Mouse (Mus musculus): ENCODE data around the gene Rap1b. TPM values are rescaled to one million over a fixed set of nuclear protein-coding genes. Genes with fewer than 3 reads are reported as not detected.

Gene Rap1b
- total RNA-seq, 2 experiments from 2014 or later: 48.1 to 52.0 TPM

DNA sequence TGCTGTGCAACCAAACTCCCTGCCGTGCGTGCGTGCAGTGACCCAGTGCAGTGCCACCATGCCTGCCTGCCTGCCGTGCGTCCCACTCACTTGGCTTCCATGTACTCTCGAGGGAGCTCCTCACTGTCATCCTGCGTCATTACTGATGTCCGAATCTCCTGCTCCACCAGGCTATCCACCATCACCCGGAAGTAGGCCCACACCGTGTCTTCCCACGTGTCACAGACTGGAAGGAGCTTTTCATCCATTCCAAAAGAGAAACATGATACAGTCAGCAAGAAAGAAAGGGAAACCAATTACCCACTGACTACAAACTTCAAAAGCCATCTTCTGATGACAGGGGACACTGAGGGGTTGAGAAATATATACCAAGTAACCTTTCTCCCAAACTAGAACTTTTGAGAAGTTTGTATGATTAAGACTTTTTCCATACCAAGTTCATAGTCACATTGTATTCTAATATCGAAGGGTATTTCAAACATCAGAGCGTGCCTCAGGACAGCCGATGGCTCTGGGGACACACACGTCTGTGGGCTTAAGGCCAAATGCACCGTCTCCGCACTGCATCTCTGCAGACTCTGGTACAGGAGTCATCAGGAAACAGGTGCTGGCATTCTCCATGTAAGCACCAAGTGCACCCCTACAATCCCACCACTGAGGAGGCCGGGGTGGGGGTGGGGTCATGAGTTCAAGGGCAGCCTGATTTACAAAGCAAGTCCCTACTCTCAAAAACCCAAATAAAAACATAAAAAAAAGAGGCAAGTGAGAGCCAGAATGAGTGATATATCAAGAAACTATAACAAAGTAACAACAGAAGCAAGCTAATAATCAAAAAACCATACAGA is 75.3 kb downstream of the Rap1b start:
- no peak for DNase-seq

- no peak for DNase-seq
These were observed 76.1 kb downstream of the Rap1b start for GRCm38 (mm10) chr10:117769541-117770285.

- no peak for DNase-seq
These were observed 77.7 kb downstream of the Rap1b start for GRCm38 (mm10) chr10:117768141-117768440.

DNA sequence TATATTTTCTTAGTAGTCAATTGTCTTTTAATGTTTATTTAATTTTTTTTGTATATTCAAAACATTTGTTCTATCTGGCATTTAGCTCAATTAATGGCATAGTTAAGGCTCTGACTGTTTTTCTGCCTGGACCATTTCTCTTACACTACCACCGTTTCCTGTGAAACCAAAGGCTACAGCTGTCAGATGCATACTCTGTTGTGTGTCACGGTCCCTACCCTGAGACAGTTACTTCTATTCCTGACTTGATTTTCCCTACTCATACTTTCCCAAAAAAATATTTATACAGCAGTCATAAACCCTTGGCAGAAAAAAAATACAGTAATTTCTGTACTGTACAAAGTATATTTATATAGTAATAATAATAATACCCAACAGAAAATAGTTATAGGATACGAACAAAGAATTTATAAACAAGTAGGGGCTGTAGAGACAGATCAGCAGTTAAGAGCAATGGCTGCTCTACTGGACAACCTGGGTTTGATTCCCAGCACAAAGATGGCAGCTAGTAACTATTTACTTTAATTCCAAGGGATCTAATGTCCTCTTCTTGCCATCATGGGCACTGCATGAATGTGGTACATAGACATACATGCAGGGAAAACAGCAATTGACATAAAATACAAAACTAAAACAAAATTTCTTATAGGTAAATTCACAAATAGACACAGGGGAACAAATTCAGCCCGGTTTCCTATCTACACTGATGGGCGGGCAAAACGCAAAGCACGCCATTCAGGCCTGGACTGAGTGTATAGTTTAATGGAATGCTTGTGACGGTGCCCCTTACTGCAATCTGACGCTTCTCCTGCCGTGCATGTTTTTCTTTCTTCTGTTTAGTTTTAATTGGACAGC is 78.3 kb downstream of the Rap1b start:
- DNase-seq: no peak

GRCm38 (mm10) chr10:117766896-117767160 is 79.0 kb downstream of the Rap1b start:
- no peak for DNase-seq

GRCm38 (mm10) chr10:117766111-117766895 is 79.5 kb downstream of the Rap1b start:
- DNase-seq: no peak

DNA sequence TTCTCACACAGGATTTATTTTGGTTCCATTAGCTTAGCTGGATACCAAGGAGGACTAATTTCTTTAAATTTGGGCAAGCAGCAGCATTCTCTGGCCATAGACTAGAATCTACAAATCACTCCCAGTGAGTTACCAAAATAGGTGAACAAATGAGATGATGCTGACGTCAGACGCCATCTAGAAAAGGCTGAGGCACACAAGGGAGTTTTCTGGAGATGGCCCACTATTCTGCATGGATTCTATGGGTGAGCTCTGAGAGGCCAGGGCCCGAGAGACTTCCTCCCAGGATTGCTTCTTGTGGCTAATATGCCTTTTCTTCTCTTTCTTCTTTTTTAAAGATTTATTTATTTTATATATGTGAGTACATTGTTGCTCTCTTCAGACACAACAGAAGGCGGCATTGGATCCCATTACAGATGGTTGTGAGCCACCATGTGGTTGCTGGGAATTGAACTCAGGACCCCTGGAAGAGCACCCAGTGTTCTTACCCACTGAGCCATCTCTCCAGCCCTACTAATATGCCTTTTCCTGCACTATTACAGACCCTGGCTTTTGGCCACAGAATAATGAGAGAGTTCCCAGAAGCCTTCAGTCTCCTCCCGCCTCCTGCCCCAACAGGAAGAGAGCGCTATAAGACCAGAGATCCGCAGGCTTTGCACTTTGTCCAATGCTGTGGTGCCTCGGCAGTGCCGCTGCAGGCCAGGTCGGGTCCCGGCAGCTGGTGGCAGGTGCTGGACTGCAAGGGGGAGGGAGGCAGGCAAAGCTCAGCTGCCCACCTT is 80.5 kb downstream of the Rap1b start:
- no peak for DNase-seq

DNA sequence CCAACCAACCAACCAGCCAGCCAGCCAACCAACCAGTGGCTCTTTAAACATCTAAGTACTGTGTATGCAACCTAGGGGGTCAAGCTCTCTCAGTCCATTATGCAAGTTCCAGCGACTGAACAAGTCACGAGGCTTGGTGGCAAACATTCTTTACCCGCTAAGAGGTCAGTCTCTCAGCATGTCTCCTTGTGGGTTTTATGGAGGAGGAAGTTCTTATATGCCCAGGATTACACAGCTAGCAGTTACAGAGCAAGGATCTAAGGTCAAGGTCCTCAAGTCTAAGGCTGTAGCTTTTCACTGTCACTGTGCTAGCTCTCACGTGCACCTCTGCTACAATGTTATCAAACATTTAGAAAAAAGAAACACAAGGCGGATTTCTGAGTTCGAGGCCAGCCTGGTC is 81.2 kb downstream of the Rap1b start:
- DNase-seq: no peak

Other genes starting within 250 kb of the Rap1b start
- gene Cpm, start 216.5 kb downstream of the Rap1b start, total RNA-seq (2021): 1 to 10 TPM; 2.9 to 3.5 TPM
- 10 to 100 TPM; 51.1 to 53.6 TPM for gene Mdm2, start 135.3 kb downstream of the Rap1b start, total RNA-seq (2021)
- gene Slc35e3, start 99.7 kb downstream of the Rap1b start, total RNA-seq (2021): 1 to 10 TPM; 7.8 to 8.2 TPM
- gene Nup107, start 53.3 kb downstream of the Rap1b start, total RNA-seq (2021): 1 to 10 TPM; 7.3 to 8.7 TPM

All from heart, adult 18-20 months (tissue).